Mouse (Mus musculus) spleen, adult 12 weeks (tissue): Measurements from ENCODE around the gene Ppm1g.
A peak's percentile ranks its signal among the peaks of the same experiment; 100 is the strongest.

Experiments used
- DNase-seq: peaks from one replicate; pipeline ENCODE4 v3.0.0; 2022; ENCODE audit warnings: low spot score

Ppm1g gene

GRCm38 (mm10) chr5:31192045-31192938 lies 28.2 kb downstream of the Ppm1g start:
- no peak for DNase-seq

- no peak for DNase-seq
These were observed 30.3 kb downstream of the Ppm1g start for GRCm38 (mm10) chr5:31190201-31190600.

GRCm38 (mm10) chr5:31188223-31188840 lies 32.2 kb downstream of the Ppm1g start:
- no peak for DNase-seq

- no peak for DNase-seq
These were observed 36.8 kb downstream of the Ppm1g start for GRCm38 (mm10) chr5:31183678-31184077.

GRCm38 (mm10) chr5:31181183-31181770 lies 39.2 kb downstream of the Ppm1g start:
- no peak for DNase-seq

GRCm38 (mm10) chr5:31179766-31180630 lies 40.5 kb downstream of the Ppm1g start, which contains the start of the genes Gm29609 and Gtf3c2:
Gene Gm29609, minus strand, starts transcription at chr5:31179911.
Gene Gtf3c2, minus strand, starts transcription at chr5:31180144.
- peak; percentile 92 for DNase-seq

GRCm38 (mm10) chr5:31179301-31179765 lies 41.2 kb downstream of the Ppm1g start:
- DNase-seq: no peak

- DNase-seq: no peak
These were observed 51.9 kb downstream of the Ppm1g start for GRCm38 (mm10) chr5:31168630-31169029.

GRCm38 (mm10) chr5:31164878-31165277 lies 55.6 kb downstream of the Ppm1g start:
- no peak for DNase-seq

GRCm38 (mm10) chr5:31162462-31162861 lies 58.0 kb downstream of the Ppm1g start:
- DNase-seq: no peak

- peak; percentile 51 for DNase-seq
These were observed 66.3 kb downstream of the Ppm1g start, which contains the start of gene Mpv17 for GRCm38 (mm10) chr5:31154152-31154553. Gene Mpv17, minus strand, starts transcription at chr5:31154251.

GRCm38 (mm10) chr5:31153516-31154151 lies 66.9 kb downstream of the Ppm1g start:
- no peak for DNase-seq
